Mouse (Mus musculus) lung, embryonic 16.5 days (tissue): ENCODE data around the gene Gatad2b. TPM values are rescaled to one million over a fixed set of nuclear protein-coding genes. Genes with fewer than 3 reads are reported as not detected.
A peak's percentile ranks its signal among the peaks of the same experiment; 100 is the strongest.
"Not testable (repeated sequence)": the region's sequence is repeated elsewhere in the genome, so short reads cannot be mapped to it uniquely, and the experiment has no call there.

Experiments used
- ATAC-seq: fragments of 200-750 bp; cut with Nextera tagmentation; 2 replicates; pipeline ENCODE4 v1.8.0; 2017; ENCODE audit warnings: low read depth, mild to moderate bottlenecking, moderate library complexity
- H3K27ac ChIP-seq: fragments of 300-500 bp; sonication (generic); 2 replicates; pipeline ENCODE4 v1.5.1; 2014; ENCODE audit warnings: mild to moderate bottlenecking, control low read depth, low read length
- H3K27me3 ChIP-seq: fragments of 300-500 bp; sonication (generic); 2 replicates; pipeline ENCODE4 v1.6.1; 2014; ENCODE audit warnings: low read depth, low read length, mixed read lengths; ENCODE audit not compliant: control insufficient read depth, insufficient read depth
- H3K36me3 ChIP-seq: fragments of 300-500 bp; sonication (generic); 2 replicates; pipeline ENCODE4 v1.6.1; 2014; ENCODE audit warnings: low read length; ENCODE audit not compliant: control insufficient read depth, insufficient read depth
- H3K4me1 ChIP-seq: fragments of 300-500 bp; sonication (generic); replicated peaks from 2 replicates; pipeline ENCODE4 v1.6.1; 2014; ENCODE audit warnings: low read length, mixed read lengths; ENCODE audit not compliant: control insufficient read depth, insufficient read depth
- H3K4me2 ChIP-seq: fragments of 300-500 bp; sonication (generic); 2 replicates; pipeline ENCODE4 v1.6.1; 2014; ENCODE audit warnings: low read depth, low read length, control low read depth
- H3K4me3 ChIP-seq: fragments of 300-500 bp; sonication (generic); 2 replicates; pipeline ENCODE4 v1.5.1; 2014; ENCODE audit warnings: mild to moderate bottlenecking, low read length, control low read depth
- H3K9ac ChIP-seq: fragments of 300-500 bp; sonication (generic); 2 replicates; pipeline ENCODE4 v1.6.1; 2014; ENCODE audit warnings: low read length, control low read depth
- H3K9me3 ChIP-seq: fragments of 300-500 bp; sonication (generic); 2 replicates; pipeline ENCODE4 v1.6.1; 2016; ENCODE audit warnings: low read length; ENCODE audit not compliant: control insufficient read depth
- WGBS: fragments of 180-500 bp; shearing (Covaris S2); extraction: QIAGEN DNeasy Blood & Tissue Kit; methylation state at CpG from one replicate; pipeline ENCODE4 v1.1.7; 2014; 5-methylcytosine and 5-hydroxymethylcytosine counted together
- polyA plus RNA-seq: library from polyadenylated mRNA; unstranded; fragments of >200 nt; fragmentation: Nextera tagmentation; extraction: Ambion mirVana; gene quantifications from 2 replicates; pipeline ENCODE4 v1.2.1, GENCODE M21; 2015

Gene Gatad2b
- polyA plus RNA-seq, 1 experiment from 2014 or later, result 11.4 TPM

DNA sequence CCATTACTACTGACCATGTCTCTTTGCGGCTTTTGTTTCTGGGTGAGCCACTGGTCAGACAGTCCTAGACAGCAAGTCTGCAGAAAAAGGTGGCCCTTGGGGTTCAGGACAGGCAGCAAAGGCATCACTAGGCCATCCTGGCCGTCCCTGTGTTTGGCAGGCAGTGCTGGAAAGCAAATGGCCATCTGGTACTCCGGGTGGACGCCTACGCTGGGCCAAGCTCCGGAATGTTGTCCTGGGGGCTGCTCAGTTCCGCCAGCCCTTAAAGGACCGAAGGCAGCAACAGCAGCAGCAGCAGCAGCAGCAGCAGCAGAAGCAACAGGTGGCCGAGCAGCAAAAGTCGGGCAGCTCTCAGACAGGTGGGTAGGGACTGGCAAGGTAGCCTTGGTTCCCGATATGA is 17.7 kb upstream of the Gatad2b start:
- H3K36me3 ChIP-seq, result peaks cover 27% of the 10 kb centered on the region
- H3K27me3 ChIP-seq, result no peaks in the 10 kb centered on the region
- WGBS, result 88% methylated on average over 11 of the region's 11 CpGs
- no peak overlapping the region for H3K4me3 ChIP-seq
- no peaks in the 10 kb centered on the region for H3K9me3 ChIP-seq
- H3K27ac ChIP-seq, result no peak overlapping the region
- no peak for ATAC-seq
- no peak overlapping the region for H3K9ac ChIP-seq
- no peaks in the 10 kb centered on the region for H3K4me1 ChIP-seq
- H3K4me2 ChIP-seq, result no peak overlapping the region

DNA sequence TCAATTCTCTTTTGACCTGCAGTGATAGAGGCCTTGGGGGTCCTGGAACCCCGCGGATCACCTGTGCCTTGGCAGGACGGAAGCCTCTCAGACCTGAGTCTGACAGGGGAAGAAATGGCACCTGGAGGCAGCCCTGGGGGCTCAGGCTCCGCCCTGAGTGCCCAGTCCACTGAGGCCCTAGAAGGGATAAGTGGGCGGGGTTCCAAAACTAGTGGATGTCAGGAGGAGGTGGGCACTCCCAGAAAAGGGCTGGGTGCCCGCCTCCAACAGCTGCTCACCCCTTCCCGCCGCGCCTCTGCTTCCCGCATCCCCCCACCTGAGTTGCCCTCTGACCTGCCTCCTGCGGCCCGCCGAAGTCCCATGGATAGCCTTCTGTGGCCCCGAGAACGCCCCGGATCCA is 16.1 kb upstream of the Gatad2b start:
- Histone ChIP-seq H3K9me3 (no peaks in the 10 kb centered on the region), H3K36me3 (peaks cover 28% of the 10 kb centered on the region), H3K4me2 (no peak overlapping the region), H3K4me1 (no peaks in the 10 kb centered on the region), H3K27me3 (no peaks in the 10 kb centered on the region), H3K4me3 (no peak overlapping the region), H3K9ac (no peak overlapping the region), H3K27ac (no peak overlapping the region)
- no peak for ATAC-seq
- 50% methylated on average over 16 of the region's 16 CpGs for WGBS

GRCm38 (mm10) chr3:90277793-90278192 is 15.2 kb upstream of the Gatad2b start:
- Histone ChIP-seq H3K9ac (no peak overlapping the region), H3K27me3 (no peaks in the 10 kb centered on the region), H3K4me1 (no peaks in the 10 kb centered on the region), H3K36me3 (peaks cover 24% of the 10 kb centered on the region), H3K4me3 (no peak overlapping the region), H3K9me3 (no peaks in the 10 kb centered on the region), H3K4me2 (no peak overlapping the region), H3K27ac (no peak overlapping the region)
- no peak for ATAC-seq
- 91% methylated on average over 9 of the region's 9 CpGs for WGBS

DNA sequence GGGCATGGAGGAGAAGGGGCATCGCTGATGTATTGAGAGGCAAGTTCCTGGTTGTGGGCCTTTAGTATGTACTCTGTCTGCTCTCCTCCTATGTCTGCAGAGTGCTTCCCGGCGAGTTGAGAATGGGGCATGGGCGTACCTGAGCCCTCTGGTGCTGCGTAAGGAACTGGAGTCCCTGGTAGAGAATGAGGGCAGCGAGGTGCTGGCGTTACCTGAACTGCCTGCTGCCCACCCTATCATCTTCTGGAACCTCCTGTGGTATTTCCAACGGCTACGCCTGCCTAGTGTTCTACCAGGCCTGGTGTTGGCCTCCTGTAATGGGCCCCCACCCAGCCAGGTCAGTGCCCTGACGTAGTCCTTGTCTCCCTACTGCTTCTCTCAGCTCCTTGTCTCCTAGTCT is 14.8 kb upstream of the Gatad2b start:
- H3K36me3 ChIP-seq, result peaks cover 23% of the 10 kb centered on the region
- no peak for ATAC-seq
- WGBS, result 95% methylated on average over 10 of the region's 10 CpGs
- no peak overlapping the region for H3K9ac ChIP-seq
- no peak overlapping the region for H3K27ac ChIP-seq
- H3K4me2 ChIP-seq, result no peak overlapping the region
- H3K9me3 ChIP-seq, result no peaks in the 10 kb centered on the region
- no peak overlapping the region for H3K4me3 ChIP-seq
- no peaks in the 10 kb centered on the region for H3K27me3 ChIP-seq
- H3K4me1 ChIP-seq, result no peaks in the 10 kb centered on the region

GRCm38 (mm10) chr3:90279216-90279615 is 13.8 kb upstream of the Gatad2b start:
- Histone ChIP-seq H3K4me2 (no peak overlapping the region), H3K9me3 (no peaks in the 10 kb centered on the region), H3K27ac (no peak overlapping the region), H3K4me3 (no peak overlapping the region), H3K4me1 (no peaks in the 10 kb centered on the region), H3K27me3 (no peaks in the 10 kb centered on the region), H3K9ac (no peak overlapping the region), H3K36me3 (peaks cover 17% of the 10 kb centered on the region)
- 89% methylated on average over 9 of the region's 9 CpGs for WGBS
- 0 out of 2 replicates have a peak, but pooled peaks have one; percentile 20 for ATAC-seq

DNA sequence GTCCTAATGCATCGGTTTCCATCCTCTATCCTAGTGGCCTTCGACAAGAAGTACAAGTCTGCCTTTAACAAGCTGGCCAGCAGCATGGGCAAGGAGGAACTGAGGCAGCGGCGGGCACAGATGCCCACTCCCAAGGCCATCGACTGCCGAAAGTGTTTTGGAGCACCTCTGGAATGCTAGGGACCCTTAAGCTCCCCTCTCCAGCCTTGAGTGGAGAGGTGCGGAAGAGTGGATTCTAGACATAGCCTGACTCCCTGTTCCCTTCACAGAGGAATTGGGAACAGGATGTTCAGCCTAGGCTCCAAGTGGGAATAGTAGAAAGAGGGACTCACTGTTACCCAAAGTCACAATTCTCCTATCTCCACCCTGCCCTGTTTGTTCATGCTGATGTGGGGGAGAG is 13.2 kb upstream of the Gatad2b start:
- WGBS, result 87% methylated on average over 7 of the region's 7 CpGs
- H3K36me3 ChIP-seq, result peaks cover 17% of the 10 kb centered on the region
- H3K27me3 ChIP-seq, result no peaks in the 10 kb centered on the region
- no peaks in the 10 kb centered on the region for H3K4me1 ChIP-seq
- H3K4me2 ChIP-seq, result no peak overlapping the region
- no peak overlapping the region for H3K9ac ChIP-seq
- ATAC-seq, result peak; percentile 59; the same call in 1 of the 2 replicates
- no peak overlapping the region for H3K4me3 ChIP-seq
- no peaks in the 10 kb centered on the region for H3K9me3 ChIP-seq
- no peak overlapping the region for H3K27ac ChIP-seq

GRCm38 (mm10) chr3:90280708-90281107 is 12.3 kb upstream of the Gatad2b start:
- Histone ChIP-seq H3K27ac (no peak overlapping the region), H3K4me1 (no peaks in the 10 kb centered on the region), H3K9ac (no peak overlapping the region), H3K4me3 (no peak overlapping the region), H3K4me2 (no peak overlapping the region), H3K9me3 (no peaks in the 10 kb centered on the region), H3K36me3 (peaks cover 17% of the 10 kb centered on the region), H3K27me3 (no peaks in the 10 kb centered on the region)
- ATAC-seq, result no peak
- WGBS, result 86% methylated on average over 9 of the region's 9 CpGs

- ATAC-seq, result no peak
- H3K27ac ChIP-seq, result no peak overlapping the region
- 91% methylated on average over 2 of the region's 2 CpGs for WGBS
- no peaks in the 10 kb centered on the region for H3K4me1 ChIP-seq
- no peak overlapping the region for H3K4me2 ChIP-seq
- peaks cover 7% of the 10 kb centered on the region; the same call in 1 of the 2 replicates for H3K36me3 ChIP-seq
- no peaks in the 10 kb centered on the region for H3K27me3 ChIP-seq
- no peak overlapping the region for H3K9ac ChIP-seq
- no peak overlapping the region for H3K4me3 ChIP-seq
- no peaks in the 10 kb centered on the region for H3K9me3 ChIP-seq
These were observed 8.8 kb upstream of the Gatad2b start for GRCm38 (mm10) chr3:90284150-90284549.

DNA sequence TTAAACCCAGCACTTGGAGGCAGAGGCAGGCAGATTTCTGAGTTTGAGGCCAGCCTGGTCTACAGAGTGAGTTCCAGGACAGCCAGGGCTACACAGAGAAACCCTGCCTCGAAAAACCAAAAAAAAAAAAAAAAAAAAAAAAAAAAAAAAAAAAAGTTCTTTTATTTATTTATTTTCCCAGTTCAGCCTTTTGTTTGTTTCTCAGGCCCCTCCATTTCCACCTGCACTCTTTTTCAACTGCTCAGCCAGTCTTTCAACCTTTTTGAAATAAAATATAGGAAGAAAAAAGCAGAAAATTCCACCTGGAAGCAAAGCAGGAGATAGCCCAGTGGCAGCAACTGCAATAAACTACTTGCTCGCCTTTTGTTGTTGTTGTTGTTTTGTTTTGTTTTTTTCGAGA is 3.6 kb upstream of the Gatad2b start:
- 58% methylated on average over 2 of the region's 3 CpGs for WGBS
- not testable (repeated sequence) for H3K4me3 ChIP-seq, ATAC-seq, H3K27ac ChIP-seq, H3K4me1 ChIP-seq, H3K9ac ChIP-seq, H3K27me3 ChIP-seq, H3K36me3 ChIP-seq, H3K9me3 ChIP-seq, H3K4me2 ChIP-seq

- no peak overlapping the region for H3K27ac ChIP-seq
- WGBS, result 86% methylated on average over 1 of the region's 1 CpGs
- no peak for ATAC-seq
These were observed 2.4 kb upstream of the Gatad2b start for GRCm38 (mm10) chr3:90290602-90291001.

More at GRCm38 (mm10) chr3:90290602-90291001, 2.4 kb upstream of the Gatad2b start:
- Histone ChIP-seq H3K9me3 (no peaks in the 10 kb centered on the region), H3K9ac (no peak overlapping the region), H3K4me2 (no peak overlapping the region), H3K27me3 (no peaks in the 10 kb centered on the region), H3K36me3 (no peaks in the 10 kb centered on the region), H3K4me1 (peaks cover 19% of the 10 kb centered on the region), H3K4me3 (no peak overlapping the region)
